Mouse (Mus musculus) ES-Bruce4 (cell line): ENCODE measurements at regions not wholly inside any gene's neighbourhood (a gene's known extent, or its start where the extent isn't known, plus 50 kb on each side); places are given as distances from the start of the nearest gene placed in this dataset.

Experiments used
- H3K27ac ChIP-seq: 2 replicates; pipeline ENCODE4 v1.5.1; 2012; ENCODE audit warnings: low read length, inconsistent platforms; ENCODE audit not compliant: insufficient read depth
- H3K27me3 ChIP-seq: 2 replicates; pipeline ENCODE4 v1.6.1; 2012; ENCODE audit warnings: mild to moderate bottlenecking, low read length, inconsistent platforms; ENCODE audit not compliant: control insufficient read depth, poor library complexity, insufficient read depth, severe bottlenecking
- H3K36me3 ChIP-seq: 2 replicates; pipeline ENCODE4 v1.6.1; 2012; ENCODE audit warnings: inconsistent platforms, mild to moderate bottlenecking, low read length, moderate library complexity; ENCODE audit not compliant: control insufficient read depth, poor library complexity, insufficient read depth, severe bottlenecking
- H3K4me1 ChIP-seq: one replicate; pipeline ENCODE4 v1.8.1; 2011; ENCODE audit warnings: low read length; ENCODE audit not compliant: control insufficient read depth, insufficient read depth
- H3K4me3 ChIP-seq: 2 replicates; pipeline ENCODE4 v1.5.1; 2011; ENCODE audit warnings: low read depth, mild to moderate bottlenecking, low read length
- H3K9ac ChIP-seq: 2 replicates; pipeline ENCODE4 v1.6.1; 2012; ENCODE audit warnings: low read depth, mild to moderate bottlenecking, inconsistent platforms; ENCODE audit not compliant: poor library complexity, severe bottlenecking
- H3K9me3 ChIP-seq: replicated peaks from 2 replicates; pipeline ENCODE4 v1.6.1; 2012; ENCODE audit warnings: mild to moderate bottlenecking, low read length, inconsistent platforms; ENCODE audit not compliant: control insufficient read depth, poor library complexity, insufficient read depth, severe bottlenecking
- CTCF ChIP-seq: IDR thresholded peaks from one replicate; pipeline ENCODE4 v1.8.1; 2011; ENCODE audit warnings: low read depth, low read length
- EP300 ChIP-seq: IDR thresholded peaks from 2 replicates; pipeline ENCODE4 v1.6.1; 2011; ENCODE audit warnings: low read depth, low read length; ENCODE audit not compliant: insufficient read depth
- POLR2A ChIP-seq: IDR thresholded peaks from one replicate; pipeline ENCODE4 v1.8.1; 2011; ENCODE audit warnings: low read length; ENCODE audit not compliant: insufficient read depth

DNA sequence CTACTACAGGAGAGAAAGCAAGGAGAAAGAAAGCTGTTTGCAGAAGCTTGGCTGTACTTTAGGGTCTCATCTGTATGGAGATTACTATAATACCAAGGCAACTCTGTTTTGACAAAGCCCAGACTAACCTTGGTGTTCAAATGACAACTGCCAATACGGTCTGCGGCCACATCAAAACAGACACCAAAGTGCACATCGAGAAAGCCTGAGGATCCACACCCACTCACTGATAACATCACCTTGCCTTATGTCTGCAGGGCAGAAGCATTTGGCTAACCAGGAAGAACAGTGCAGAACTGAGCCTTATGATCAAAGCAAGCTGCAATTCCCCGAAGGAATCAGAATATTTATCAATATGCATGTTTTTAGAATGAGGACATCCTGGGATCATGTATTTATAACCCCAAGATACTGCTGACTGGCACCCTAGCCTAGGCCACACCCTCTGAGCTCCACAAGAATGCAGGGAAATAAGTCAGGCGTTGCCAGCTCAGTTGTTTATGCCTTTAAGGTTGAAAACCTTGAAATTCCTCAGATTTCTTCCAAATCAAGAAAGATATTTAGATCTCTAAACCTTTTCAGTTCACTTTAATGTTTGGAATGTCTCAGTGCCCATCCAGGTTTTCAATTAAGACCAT is 154.9 kb upstream of the Agr3 start:
- no peaks in the 10 kb centered on the region for H3K27me3 ChIP-seq
- no peaks in the 10 kb centered on the region for H3K4me1 ChIP-seq
- H3K4me3 ChIP-seq, result no peak overlapping the region
- no peak overlapping the region for H3K27ac ChIP-seq
- TF ChIP-seq CTCF, result no peak
- no peak for TF ChIP-seq EP300
- TF ChIP-seq POLR2A, result no peak
- H3K9me3 ChIP-seq, result no peaks in the 10 kb centered on the region
- no peaks in the 10 kb centered on the region for H3K36me3 ChIP-seq
- H3K9ac ChIP-seq, result no peak overlapping the region

DNA sequence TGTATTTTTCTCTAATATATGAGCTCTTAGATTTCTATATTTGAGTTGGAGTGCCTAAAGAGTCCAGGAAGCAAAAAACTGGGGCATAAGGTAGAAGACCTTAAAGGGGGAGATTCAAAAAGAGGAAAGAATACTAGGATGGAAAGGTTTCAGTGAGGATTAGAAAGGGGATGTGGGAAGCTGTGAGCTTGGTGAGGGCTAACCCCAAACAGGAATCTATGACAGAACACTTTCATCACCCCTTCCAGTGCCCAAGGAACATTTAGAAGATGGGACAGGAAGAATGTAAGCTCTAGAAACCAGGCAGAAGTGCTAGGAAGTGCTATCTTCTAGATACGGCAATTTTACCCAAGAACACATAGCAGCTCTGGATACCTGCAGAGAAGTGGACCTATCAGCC is 166.5 kb upstream of the Agr3 start:
- H3K36me3 ChIP-seq, result no peaks in the 10 kb centered on the region
- TF ChIP-seq POLR2A (no peak), EP300 (no peak), CTCF (no peak)
- no peaks in the 10 kb centered on the region for H3K27me3 ChIP-seq
- H3K4me1 ChIP-seq, result no peaks in the 10 kb centered on the region
- H3K9ac ChIP-seq, result no peak overlapping the region
- H3K4me3 ChIP-seq, result no peak overlapping the region
- H3K27ac ChIP-seq, result no peak overlapping the region
- 0 out of 2 replicates have a peak, but pooled peaks cover 4% of the 10 kb centered on the region for H3K9me3 ChIP-seq

DNA sequence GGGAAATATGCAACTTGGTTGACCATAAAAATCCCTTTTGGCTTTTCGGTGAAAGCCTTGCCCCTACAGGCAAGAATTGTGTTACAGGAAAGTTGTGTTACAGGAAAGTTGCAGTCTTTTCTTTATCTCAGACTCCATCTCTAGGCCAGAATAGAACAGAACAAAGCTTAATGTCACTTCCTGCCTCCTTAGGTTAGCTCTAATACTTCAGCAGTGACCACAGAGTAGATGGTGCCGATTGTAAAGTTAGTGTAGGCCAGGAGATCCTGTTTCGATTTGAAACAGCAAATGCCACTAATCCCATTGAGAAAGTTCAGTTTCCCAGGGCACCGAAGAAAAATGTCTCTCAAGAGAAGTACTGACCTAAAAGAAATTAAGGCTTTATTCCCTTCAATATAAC is 170.3 kb upstream of the Agr3 start:
- H3K9ac ChIP-seq, result no peak overlapping the region
- no peaks in the 10 kb centered on the region for H3K27me3 ChIP-seq
- no peak overlapping the region for H3K27ac ChIP-seq
- H3K36me3 ChIP-seq, result no peaks in the 10 kb centered on the region
- TF ChIP-seq EP300 (no peak), POLR2A (no peak), CTCF (no peak)
- no peaks in the 10 kb centered on the region for H3K4me1 ChIP-seq
- no peak overlapping the region for H3K4me3 ChIP-seq
- H3K9me3 ChIP-seq, result 0 out of 2 replicates have a peak, but pooled peaks cover 4% of the 10 kb centered on the region

DNA sequence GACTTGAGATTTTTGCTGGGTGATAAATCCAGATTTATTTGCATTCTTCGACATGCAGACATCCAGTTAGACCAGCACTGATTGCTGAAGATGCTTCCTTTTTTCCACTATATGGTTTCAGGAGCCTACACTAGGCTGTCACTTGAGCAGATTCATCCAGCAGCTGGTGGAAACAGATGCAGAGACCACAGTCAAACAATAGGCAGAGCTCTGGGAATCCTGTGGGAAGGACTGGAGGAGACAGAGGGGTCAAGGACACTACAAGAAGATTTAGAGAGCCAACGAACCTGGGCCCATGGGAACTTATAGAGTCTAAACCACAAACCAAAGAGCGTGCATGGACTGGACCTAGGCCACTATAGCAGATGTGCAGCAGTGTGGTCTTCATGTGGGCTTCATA is 177.4 kb upstream of the Agr3 start:
- no peak for TF ChIP-seq EP300
- TF ChIP-seq CTCF, result no peak
- TF ChIP-seq POLR2A, result no peak
- Histone ChIP-seq H3K27ac (no peak overlapping the region), H3K4me1 (no peaks in the 10 kb centered on the region), H3K27me3 (no peaks in the 10 kb centered on the region), H3K9ac (no peak overlapping the region), H3K36me3 (no peaks in the 10 kb centered on the region), H3K4me3 (no peak overlapping the region), H3K9me3 (no peaks in the 10 kb centered on the region)

DNA sequence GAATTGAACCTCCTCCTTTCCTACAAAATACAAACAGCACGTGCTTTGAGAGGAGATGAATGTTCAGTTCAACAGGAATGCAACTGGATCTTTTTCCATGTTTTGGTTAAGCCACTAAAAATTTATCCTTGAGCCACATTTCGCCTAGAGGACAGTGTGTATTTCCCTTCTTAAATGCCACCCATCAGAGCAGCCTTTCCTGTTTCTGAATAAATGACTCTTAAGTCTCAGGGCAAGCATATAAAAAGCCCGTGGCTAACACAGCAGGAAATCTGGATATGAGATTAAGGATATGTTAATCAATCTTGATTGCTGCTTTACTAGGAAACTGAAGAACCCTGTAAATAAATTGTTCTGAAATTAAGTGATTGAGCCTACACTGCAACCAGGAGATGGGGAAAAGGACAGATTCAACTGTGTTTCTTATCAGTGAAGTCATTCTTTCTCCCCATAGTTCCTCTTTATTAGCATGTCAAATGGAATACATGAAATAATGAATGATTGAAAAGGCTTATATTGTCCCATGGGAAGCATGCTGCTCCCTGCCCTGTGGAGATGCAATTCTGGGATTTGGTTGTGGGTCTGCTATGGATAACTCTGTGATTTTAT is 178.6 kb upstream of the Agr3 start:
- Histone ChIP-seq H3K27me3 (no peaks in the 10 kb centered on the region), H3K4me3 (no peak overlapping the region), H3K27ac (no peak overlapping the region), H3K9ac (no peak overlapping the region), H3K9me3 (no peaks in the 10 kb centered on the region), H3K4me1 (no peaks in the 10 kb centered on the region), H3K36me3 (no peaks in the 10 kb centered on the region)
- TF ChIP-seq CTCF (no peak), POLR2A (no peak), EP300 (no peak)

DNA sequence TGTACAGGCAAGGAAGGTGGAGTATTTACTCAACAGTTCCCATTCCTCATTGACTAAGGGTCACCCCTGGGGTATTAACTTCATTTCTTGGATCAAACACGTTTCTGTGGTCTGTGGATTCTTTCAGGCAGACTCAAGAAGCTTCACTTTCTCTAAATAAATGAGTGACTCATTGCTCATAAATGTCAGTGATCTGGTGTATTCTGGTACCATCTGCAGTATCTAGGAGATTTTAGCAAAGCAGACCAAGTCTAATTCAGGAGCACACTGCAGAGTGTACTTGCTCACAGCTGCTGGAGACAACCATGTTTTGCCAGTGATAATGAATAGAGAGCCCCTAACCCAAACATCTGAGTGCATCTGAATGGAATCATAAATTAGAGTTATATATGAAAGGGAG is 182.7 kb upstream of the Agr3 start:
- Histone ChIP-seq H3K4me3 (no peak overlapping the region), H3K4me1 (no peaks in the 10 kb centered on the region), H3K9me3 (no peaks in the 10 kb centered on the region), H3K36me3 (no peaks in the 10 kb centered on the region), H3K9ac (no peak overlapping the region), H3K27ac (no peak overlapping the region), H3K27me3 (no peaks in the 10 kb centered on the region)
- no peak for TF ChIP-seq CTCF
- TF ChIP-seq EP300, result no peak
- TF ChIP-seq POLR2A, result no peak
